Mouse (Mus musculus): ENCODE results near the gene Maco1. TPM values are rescaled to one million over a fixed set of nuclear protein-coding genes. Genes with fewer than 3 reads are reported as not detected.
"Not testable (repeated sequence)": the region's sequence is repeated elsewhere in the genome, so short reads cannot be mapped to it uniquely, and the experiment has no call there.

Gene Maco1
- total RNA-seq, 2 experiments from 2014 or later = 19.4 to 36.0 TPM

DNA sequence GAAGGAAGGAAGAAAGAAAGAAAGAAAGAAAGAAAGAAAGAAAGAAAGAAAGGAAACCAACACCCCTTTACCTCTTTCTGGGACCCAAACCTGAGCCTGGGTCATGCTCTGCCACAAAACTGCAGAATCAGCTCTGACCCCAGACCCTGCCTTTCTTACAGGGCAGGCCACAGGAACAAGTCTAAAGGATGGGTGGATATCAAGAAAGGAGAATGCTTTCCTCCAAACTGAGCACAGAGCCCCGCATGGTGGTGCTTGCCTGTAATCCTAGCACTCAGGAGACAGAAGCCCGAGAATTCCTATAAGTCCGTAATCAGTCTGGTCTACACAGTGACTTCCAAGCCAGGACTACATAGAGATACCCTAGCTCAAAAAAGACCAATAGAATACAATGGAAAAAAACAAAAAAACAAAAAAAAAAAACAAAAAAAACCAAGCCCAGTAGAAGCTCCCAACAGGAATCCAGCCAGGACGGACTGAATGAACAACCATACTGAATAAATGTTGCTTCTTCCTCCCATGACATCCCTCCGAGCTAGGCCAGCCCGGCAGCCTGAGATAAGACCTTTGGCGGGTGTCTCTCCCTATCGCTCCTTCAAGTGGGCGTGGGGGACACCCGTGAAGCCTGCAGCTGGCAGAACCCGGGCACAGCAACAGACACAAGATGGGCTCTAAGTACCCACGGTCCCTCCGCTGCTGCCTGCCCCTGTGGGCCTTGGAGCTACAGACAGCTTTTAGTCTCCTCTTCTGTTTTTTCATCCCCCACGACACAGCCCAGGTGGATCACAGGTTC is 11.0 kb upstream of the Maco1 start, which contains the start of gene Rhd:
Rhd (plus strand) TSS at position 600 of the 793 bp plus-strand sequence.
- peak; percentile 68 for ATAC-seq (replicated peaks; ENCODE audit: low FRiP score, poor library complexity, severe bottlenecking)

DNA sequence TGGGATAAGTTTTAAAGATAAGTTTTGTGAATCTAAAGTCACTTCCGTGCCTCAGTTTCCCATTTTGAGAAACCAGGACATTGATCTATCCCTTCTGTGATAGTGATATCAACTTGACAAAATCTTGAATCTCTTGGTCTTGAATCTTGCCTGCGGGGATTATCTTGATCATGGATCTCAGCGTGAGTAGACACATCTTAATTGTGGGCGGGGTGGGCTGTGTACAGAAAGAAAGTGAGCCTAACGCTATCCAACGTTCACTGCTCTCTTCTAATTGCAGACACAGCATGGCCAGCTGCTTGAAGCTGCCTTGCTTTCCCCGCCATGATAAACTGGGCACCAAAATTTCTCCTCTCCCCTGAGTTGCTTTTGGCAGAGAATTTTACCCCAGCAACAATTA is 9.9 kb upstream of the Maco1 start:
- no peak for ATAC-seq (replicated peaks; ENCODE audit: low FRiP score, poor library complexity, severe bottlenecking)

DNA sequence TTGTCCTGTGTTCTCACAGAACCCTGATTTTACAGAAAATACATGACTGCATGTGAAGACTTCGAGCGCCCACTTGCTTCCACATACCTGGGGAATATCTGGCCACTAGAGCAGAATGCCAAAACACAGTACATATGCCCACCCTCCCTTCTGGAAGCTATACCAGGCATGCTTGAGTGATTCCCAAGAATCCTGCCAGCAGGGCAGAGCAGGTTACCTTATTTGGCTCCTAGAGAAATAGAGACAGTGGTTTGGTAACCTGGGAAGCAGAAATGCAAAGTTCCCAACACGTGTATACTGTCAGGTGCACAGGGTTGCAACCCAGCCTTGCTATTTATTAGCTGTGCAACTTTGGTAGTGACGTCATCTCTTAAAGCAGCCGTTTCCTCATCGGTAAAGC is 8.7 kb upstream of the Maco1 start:
- ATAC-seq (replicated peaks; ENCODE audit: low FRiP score, poor library complexity, severe bottlenecking) = no peak

DNA sequence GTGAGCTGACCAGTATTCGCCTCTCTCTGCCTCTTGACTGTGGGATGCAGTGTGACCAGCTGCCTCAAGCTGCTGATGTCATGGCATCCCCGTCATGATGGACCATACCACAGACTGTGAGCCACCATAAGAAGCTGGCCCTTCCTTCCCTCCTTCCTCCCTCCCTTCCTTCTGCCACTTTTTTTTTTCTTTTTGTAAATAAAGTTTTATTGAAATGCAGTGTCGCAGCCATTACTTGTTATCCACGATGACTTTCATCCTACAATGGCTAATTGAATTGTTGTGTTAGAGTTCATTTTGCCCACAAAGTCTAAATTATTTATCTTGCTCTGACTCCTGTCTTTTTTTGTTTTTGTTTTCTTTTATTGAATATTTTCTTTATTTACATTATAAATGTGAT is 5.3 kb upstream of the Maco1 start:
- ATAC-seq (replicated peaks; ENCODE audit: low FRiP score, poor library complexity, severe bottlenecking) = no peak

DNA sequence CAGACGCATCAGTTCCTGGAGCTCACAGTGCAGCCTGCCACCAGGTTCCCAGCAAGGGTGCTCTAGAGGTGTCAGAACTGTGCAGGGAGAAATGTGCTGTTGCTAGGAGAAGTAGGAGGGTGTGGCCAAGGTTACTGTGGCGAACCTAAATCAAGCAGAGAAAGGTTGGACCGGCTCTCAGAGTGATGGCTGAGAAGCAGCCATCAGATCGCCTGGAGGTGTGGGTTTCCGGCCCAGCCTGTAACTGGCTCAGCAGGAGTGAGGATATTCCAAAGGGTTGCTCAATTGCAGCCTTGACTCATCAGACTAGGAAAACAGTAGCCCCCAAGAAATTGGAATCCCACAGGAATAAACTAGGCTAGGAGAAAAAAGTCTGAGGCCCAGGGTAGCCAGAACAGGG is 3.4 kb upstream of the Maco1 start:
- no peak for ATAC-seq (replicated peaks; ENCODE audit: low FRiP score, poor library complexity, severe bottlenecking)

DNA sequence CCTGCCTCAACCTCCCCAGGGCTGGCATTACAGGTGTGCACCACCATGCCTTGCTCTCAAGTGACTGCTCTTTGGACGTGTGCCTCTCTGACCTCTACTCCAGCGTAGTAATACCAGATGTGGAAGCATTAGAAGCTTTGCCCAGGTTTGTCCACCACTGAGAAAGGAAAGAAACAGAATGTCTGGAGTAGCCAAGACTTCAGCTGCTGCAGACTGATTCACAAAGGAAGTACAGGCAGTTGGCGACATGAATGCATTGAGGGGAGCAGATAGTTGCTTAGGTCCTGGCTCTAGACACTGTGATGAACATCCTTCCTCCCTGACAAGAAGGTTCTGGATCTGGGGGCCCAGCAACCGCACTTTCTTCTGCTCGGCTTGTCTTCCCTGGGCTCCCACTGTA is 2.9 kb upstream of the Maco1 start:
- no peak for ATAC-seq (replicated peaks; ENCODE audit: low FRiP score, poor library complexity, severe bottlenecking)

DNA sequence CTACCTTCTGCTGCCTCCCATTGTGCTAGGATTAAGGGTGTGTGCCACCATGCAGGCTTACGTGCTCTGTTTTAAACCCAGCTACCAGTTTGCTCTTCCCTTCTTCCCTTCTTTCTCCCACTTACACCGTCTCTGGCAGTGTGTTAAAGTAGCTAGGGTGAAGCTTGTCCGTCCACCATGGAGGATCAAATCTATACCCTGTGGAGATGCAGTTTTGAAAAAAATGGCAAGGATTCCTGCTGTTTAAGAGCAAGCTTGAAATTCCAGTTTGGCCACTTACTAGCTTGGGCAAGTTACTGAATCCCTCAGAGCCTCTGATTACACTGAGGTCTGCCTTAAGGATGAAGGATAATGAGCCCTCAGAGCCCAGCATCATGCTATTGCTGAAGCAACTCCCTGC is 2.2 kb upstream of the Maco1 start:
- no peak for ATAC-seq (replicated peaks; ENCODE audit: low FRiP score, poor library complexity, severe bottlenecking)

DNA sequence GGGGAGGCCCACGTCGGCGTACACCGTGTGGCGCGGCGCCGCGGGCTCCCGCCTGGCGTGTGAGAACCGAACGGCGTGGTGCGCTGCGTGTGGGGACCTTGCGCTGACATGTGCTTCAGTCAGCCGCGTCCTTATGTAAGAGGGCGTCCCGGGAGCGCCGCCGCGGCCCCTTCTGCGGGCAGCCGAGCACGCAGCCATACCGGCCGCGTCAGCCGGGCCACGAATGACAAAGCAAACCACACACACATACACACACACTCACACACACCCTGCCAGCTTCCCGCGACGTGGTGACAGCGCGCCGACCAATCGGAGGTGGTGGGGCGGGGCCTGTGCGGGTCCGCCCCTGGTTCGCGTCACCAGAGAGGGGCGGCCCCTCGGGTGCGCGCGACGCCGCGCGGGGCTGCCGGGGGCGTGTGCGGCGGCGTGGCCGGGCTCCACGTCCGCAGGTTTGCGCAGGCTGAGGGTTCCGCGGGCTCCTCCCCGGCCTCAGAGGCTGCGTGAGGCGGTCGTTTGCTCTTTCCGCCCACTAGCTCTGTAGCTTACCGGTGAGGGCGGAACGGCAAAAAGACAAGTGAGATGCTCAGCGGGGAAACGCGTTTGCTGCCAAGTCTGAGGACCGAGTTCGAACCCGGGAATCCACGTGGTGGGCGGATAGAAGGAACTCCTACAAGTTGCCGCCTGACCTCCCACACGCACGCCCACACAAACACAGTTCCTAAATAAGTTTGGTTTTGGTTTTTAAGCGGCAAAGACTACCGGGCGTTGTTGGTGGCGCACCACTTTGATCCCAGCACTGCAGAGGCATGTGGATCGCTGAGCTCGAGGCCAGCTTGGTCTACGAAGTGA is 716 bp upstream of the Maco1 start:
- peak; percentile 77 for ATAC-seq (replicated peaks; ENCODE audit: low FRiP score, poor library complexity, severe bottlenecking)

DNA sequence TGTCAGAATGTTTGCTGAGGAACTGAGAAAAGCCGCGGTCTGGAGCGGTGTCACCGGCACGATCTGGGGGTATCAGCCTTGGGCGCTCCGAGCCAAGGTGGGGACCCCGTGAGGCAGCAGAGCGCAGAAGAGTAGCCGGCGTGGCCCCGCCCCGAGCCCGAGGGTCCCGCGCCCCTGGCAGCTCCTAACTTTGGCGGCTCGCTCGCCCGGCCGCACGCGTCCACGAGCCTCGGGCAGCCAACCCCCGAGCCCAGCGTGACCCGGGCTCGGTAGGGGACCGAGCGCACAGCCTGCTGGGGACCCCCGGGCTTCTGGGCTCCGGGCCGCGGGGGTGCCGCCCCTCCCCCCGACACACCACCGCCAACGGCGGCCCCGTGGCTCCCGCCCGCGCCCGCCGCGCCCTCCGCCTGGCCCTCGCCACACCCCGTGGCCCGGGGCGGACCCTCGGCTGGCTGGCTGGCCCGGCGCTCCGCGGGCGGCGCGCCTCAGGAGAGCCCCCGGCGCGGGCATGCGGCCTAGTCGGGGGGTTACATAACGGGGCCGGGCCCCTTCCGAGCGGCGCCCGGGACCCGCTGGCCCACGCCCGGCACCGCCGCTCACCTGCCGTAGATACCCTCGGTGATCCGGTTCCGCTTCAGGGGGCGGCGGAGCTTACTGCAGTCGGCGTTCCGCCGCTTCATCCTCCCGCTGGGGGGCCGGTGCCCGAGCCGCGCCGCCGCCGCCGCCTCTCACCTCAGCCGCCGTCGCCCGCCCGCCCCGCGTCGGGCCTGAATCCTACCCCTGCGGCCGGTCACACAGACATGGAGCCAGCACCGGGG is 498 bp downstream of the Maco1 start:
- ATAC-seq (replicated peaks; ENCODE audit: low FRiP score, poor library complexity, severe bottlenecking) = 0 out of 2 replicates have a peak, but pooled peaks have one; percentile 21

DNA sequence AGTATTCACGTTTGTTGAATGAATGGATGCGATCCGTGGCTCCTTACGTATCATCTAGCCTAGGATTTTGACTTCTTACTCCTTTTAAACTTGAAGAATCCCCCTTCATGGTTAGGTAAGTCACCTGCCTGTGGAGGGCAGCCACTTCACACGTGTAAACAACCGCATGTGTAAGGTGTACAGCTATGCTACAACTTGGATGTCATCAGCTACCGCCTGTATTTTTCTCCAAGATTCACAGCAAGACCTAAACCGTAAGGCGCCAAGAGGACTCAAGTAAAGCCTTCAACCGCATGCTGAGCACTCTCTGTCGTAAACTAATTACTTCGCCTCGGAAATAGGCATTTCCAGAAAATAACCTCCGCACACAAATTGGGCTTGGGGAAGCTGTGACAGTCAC is 1.3 kb downstream of the Maco1 start:
- 0 out of 2 replicates have a peak, but pooled peaks have one; percentile 8 for ATAC-seq (replicated peaks; ENCODE audit: low FRiP score, poor library complexity, severe bottlenecking)

DNA sequence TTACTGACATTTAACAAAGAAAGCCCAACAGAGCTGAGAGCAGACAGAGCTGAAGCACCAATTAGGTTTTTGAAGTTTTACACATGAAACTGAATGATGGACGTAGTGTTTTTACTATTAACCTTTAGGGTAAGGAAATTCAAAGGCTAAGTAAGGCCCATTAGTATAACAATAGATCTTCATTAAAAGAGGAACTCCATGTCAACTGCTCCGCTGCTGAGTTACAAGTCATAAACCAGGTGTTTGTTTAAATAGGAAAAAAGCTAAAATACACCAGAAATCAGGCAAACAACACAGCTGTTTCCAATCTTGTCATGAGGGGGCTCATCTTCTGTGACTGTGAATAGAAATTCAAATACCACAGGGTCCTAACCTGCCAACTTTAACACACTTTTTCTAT is 1.9 kb downstream of the Maco1 start:
- no peak for ATAC-seq (replicated peaks; ENCODE audit: low FRiP score, poor library complexity, severe bottlenecking)

DNA sequence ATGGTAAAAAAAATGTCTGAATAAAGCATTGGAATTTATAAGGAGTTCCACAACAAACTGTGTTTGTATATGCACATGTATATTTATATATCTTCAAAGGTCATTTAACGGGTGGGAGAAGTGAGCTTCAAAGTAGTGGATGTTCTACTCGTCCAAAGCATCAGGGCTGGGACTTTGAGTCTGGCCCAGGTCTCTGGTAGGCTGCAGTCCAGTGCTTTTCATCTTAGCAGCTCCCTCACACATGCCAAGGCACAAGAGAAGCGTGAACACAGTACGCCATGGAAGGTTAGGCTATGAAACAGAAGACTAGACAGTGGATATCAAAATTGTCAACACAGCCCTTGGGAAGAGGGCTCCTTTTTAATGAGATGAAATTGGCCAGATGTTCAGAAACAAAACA is 2.6 kb downstream of the Maco1 start:
- ATAC-seq (replicated peaks; ENCODE audit: low FRiP score, poor library complexity, severe bottlenecking) = no peak

DNA sequence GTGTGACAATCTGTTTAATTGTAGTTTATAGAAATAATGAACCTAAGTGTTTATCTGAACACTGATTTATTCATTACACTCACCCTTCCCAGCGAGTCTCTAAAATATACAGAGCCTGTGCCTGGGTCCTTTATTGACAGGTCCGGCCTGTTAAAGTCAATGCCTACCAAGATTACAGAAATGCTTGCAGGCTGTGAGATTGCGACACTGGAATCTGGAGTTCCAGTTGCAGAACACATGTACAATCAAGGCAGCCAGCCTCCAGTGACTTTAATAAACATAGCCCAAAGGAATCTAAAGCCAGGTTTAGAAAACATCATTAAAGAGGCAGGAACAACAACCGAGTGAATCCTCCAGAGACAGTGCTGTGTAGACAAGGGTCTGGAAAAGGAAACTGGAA is 5.6 kb downstream of the Maco1 start:
- no peak for ATAC-seq (replicated peaks; ENCODE audit: low FRiP score, poor library complexity, severe bottlenecking)

DNA sequence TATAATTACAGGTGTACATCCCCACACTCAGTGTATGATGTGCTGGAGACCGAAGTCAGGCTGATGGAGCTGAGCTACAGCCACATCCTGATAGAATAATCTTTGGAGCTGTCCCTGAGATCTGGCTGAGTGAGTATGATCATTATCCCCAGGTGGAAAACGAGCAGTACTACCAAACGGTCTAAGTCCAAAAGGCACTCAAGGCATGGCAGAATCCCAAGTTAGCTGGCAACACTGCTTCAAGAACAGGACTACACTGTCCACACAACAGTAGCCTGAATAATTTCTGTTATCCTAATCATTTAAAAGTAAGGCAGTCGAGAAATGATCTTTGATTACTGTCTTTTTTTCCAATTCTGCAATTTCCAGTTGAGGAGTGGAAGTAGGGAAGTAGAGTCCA is 9.6 kb downstream of the Maco1 start:
- ATAC-seq (replicated peaks; ENCODE audit: low FRiP score, poor library complexity, severe bottlenecking) = no peak

DNA sequence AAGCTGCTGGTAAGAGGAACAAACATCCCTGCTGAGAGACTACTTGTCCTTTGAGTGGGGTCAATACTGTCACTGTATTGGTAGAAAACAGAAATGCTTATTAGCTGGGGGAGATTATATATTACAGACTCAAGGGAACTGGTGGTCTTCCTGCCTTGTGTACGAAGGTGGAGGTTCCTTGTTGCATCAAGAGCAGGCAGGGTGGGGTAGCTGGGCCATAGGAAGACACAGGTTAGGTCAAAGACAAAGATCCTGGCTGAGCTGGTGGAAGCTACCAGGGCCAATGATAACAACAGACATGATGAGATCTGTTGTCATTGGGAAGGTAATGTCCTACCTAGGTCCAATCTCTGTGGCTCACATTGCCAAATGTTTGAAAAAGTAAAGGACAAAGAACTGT is 12.9 kb downstream of the Maco1 start:
- no peak for ATAC-seq (replicated peaks; ENCODE audit: low FRiP score, poor library complexity, severe bottlenecking)

DNA sequence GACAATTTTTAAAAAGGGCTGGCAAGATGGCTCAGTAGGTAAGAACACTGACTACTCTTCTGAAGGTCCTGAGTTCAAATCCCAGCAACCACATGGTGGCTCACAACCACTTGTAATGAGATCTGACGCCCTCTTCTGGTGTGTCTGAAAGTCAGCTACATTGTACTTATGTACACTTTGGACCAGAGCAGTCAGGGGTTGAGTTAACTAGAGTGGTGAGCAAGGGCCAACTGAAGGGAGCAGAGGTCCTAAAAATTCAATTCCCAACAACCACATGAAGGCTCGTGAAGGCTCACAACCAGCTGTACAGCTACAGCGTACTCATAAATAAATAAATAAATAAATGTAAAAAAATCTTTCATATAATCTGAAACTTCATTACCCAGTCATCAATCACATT is 14.4 kb downstream of the Maco1 start:
- not testable (repeated sequence) for ATAC-seq (replicated peaks; ENCODE audit: low FRiP score, poor library complexity, severe bottlenecking)

DNA sequence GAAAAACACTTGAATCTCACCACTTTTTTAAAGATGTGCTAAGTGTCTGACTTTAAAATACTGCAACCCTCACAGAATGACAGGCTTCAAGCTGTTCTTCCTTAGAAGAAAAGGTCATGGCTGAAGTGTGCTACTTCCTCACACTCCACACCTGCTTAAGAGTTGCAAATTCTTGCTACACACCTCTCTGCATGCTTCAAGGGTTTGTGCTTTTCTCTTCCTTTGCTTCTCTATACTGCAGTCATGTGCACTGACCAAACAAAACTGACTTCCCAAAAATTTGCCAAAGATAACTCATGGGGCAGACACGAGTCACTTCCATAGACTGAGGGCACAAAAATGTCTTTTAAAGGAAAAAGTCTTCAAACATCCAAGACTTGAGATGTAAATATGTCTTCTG is 14.9 kb downstream of the Maco1 start:
- ATAC-seq (replicated peaks; ENCODE audit: low FRiP score, poor library complexity, severe bottlenecking) = no peak

DNA sequence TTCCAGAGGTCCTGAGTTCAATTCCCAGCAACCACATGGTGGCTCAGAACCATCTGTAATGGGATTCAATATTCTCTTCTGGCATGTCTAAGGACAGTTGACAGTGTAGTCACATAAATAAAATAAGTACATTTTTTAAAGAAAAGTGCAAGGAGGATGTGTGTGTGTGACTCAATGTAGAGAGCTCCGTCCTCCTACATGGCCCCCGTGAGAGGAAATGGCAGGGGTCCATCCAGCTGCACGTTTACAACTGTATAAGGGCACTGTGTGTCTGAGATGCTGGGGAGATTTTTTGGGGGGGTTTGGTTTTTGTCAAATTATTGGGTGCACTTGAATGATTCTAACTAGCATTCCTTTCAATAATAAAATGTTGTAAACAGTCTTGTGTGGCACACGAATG is 17.7 kb downstream of the Maco1 start:
- no peak for ATAC-seq (replicated peaks; ENCODE audit: low FRiP score, poor library complexity, severe bottlenecking)

DNA sequence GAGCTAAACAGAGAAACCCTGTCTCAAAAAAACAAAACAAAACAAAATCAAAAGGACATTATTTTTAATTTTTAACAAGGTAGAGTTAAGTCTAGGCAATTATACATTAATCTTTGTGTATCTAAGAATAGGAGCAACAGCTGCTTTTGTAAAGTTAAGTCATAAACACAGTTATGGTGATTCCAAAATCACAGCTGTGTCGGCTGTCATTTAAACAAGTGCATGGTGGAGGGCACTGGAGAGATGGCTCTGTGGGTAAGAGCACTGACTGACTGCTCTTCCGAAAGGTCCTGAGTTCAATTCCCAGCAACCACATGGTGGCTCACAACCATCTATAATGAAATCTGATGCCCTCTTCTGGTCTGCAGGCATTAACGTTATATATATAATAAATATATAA is 21.2 kb downstream of the Maco1 start:
- ATAC-seq (replicated peaks; ENCODE audit: low FRiP score, poor library complexity, severe bottlenecking) = no peak

DNA sequence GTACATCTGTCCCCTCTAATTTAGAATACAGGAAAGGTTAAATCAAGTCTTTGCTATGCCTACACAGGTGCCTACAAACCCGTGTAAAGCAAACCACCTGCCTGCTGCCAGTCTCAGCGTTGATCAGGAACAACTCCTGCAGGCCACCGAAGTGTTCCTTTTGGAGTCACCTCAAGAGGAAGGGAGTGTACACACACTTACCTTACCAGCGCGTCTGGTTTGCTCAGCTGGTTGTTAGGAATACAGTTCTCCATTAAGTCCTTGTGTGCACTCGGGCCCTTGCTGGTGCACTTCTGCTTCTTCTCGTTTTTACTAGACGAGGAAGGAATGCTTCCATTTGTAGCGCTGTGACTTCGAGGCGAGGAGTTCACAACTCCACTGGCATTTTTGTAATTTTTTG is 25.3 kb downstream of the Maco1 start:
- no peak for ATAC-seq (replicated peaks; ENCODE audit: low FRiP score, poor library complexity, severe bottlenecking)

Data from erythroblast, adult 5-6 weeks (primary cell).